Mouse (Mus musculus) ES-E14 (cell line): ENCODE results near the gene 4931406P16Rik. TPM values are rescaled to one million over a fixed set of nuclear protein-coding genes. Genes with fewer than 3 reads are reported as not detected.

Experiments used
- DNase-seq: peaks from one replicate; pipeline ENCODE4 v3.0.0-alpha.2; 2013; ENCODE audit warnings: low read depth, low spot score
- H3K27ac ChIP-seq: 2 replicates; pipeline ENCODE4 v1.5.1; 2012; ENCODE audit warnings: low read depth, mild to moderate bottlenecking, low read length, moderate library complexity, mixed read lengths; ENCODE audit not compliant: poor library complexity, insufficient read depth, severe bottlenecking
- H3K36me3 ChIP-seq: 2 replicates; pipeline ENCODE4 v1.6.1; 2012; ENCODE audit warnings: mild to moderate bottlenecking, low read length, moderate library complexity, mixed read lengths; ENCODE audit not compliant: control insufficient read depth, poor library complexity, insufficient read depth, severe bottlenecking
- H3K4me1 ChIP-seq, 2 experiments: fragments of 150-350 bp in 1 of 2; sonication (generic) in 1 of 2; 2 replicates each; pipeline ENCODE4 v1.6.1; 2012; ENCODE audit warnings: low read length in 2 of 2, mild to moderate bottlenecking in 1 of 2, mixed read lengths in 1 of 2; ENCODE audit not compliant: control insufficient read depth in 2 of 2, insufficient read depth in 2 of 2, poor library complexity in 1 of 2
- H3K4me3 ChIP-seq, 2 experiments: fragments of 150-350 bp in 1 of 2; sonication (generic) in 1 of 2; 2 replicates each; pipeline ENCODE4 v1.5.1; 2012; ENCODE audit warnings: low read length in 2 of 2, low read depth in 1 of 2, mild to moderate bottlenecking in 1 of 2, mixed read lengths in 1 of 2; ENCODE audit not compliant: insufficient read depth in 1 of 2, poor library complexity in 1 of 2, severe bottlenecking in 1 of 2
- H3K9ac ChIP-seq: 2 replicates; pipeline ENCODE4 v1.6.1; 2012; ENCODE audit warnings: low read depth, mild to moderate bottlenecking, low read length, mixed read lengths; ENCODE audit not compliant: poor library complexity, insufficient read depth, severe bottlenecking
- H3K9me3 ChIP-seq: fragments of 150-350 bp; sonication (generic); 2 replicates; pipeline ENCODE4 v1.6.1; 2012; ENCODE audit warnings: low read depth, mild to moderate bottlenecking, low read length; ENCODE audit not compliant: control insufficient read depth, insufficient read depth
- CHD2 ChIP-seq: IDR thresholded peaks from 2 replicates; pipeline ENCODE4 v1.6.1; 2014; ENCODE audit warnings: mild to moderate bottlenecking, low read depth, low read length, inconsistent platforms
- HCFC1 ChIP-seq: IDR thresholded peaks from 2 replicates; pipeline ENCODE4 v1.6.1; 2012; ENCODE audit warnings: low read length, inconsistent platforms, borderline replicate concordance; ENCODE audit not compliant: insufficient read depth
- MAFK ChIP-seq: IDR thresholded peaks from 2 replicates; pipeline ENCODE4 v1.6.1; 2014; ENCODE audit warnings: mild to moderate bottlenecking, low read depth, low read length, inconsistent platforms; ENCODE audit not compliant: insufficient read depth
- ZC3H11A ChIP-seq: IDR thresholded peaks from 2 replicates; pipeline ENCODE4 v1.6.1; 2012; ENCODE audit warnings: low read depth, mild to moderate bottlenecking, inconsistent platforms, low read length, borderline replicate concordance
- ZNF384 ChIP-seq: IDR thresholded peaks from 2 replicates; pipeline ENCODE4 v1.6.1; 2012; ENCODE audit warnings: low read depth, low read length, inconsistent platforms
- in situ Hi-C, 2 experiments: fragments of 600-800 bp; cut with MboI; formaldehyde crosslinking; loops; one replicate each; pipeline ENCODE4 v1.15.1; 2025; ENCODE audit warnings: low sequenced_read_pairs in 2 of 2, inconsistent platforms in 1 of 2; ENCODE audit not compliant: unreplicated experiment in 2 of 2
- total RNA-seq: library from RNA; depleted of rRNA; stranded (reverse); fragments of 300-350 nt; gene quantifications from 2 replicates; pipeline ENCODE4 v1.2.3, GENCODE M21; 2012; rRNA removed

4931406P16Rik gene
- total RNA-seq, 1 experiment = 33.6 TPM

DNA sequence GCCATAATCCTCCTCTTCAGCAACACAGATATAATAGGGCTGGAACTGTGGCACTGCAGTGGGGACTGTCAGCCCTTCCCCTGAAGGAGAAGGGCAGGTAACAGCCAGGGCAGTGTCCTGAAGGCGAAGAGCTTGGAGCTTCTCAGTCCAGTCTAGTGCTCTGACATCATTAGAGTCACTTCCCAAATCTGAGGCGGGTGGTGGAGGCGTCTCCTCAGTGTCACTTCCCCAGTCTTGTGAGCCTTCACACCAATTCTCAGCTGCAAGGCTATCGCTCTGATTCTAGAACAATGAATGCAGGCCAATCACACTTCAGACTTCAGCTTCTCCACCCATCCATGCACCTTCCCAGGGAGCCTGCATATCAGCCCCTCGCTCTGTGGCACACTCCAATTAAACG lies 120.5 kb downstream of the 4931406P16Rik start:
- H3K27ac ChIP-seq = no peak overlapping the region
- in situ Hi-C loops = no loop called here
- H3K4me3 ChIP-seq = no peak overlapping the region
- H3K9me3 ChIP-seq = no peaks in the 10 kb centered on the region
- no peak for DNase-seq
- H3K4me1 ChIP-seq = peaks cover 0 to 2% of the 10 kb centered on the region in 2 experiments; a peak in 1 of 4 replicates
- peaks cover 29% of the 10 kb centered on the region for H3K36me3 ChIP-seq
- no peak overlapping the region for H3K9ac ChIP-seq
- no peak for TF ChIP-seq ZC3H11A
- no peak for TF ChIP-seq CHD2
- no peak for TF ChIP-seq ZNF384
- no peak for TF ChIP-seq MAFK

DNA sequence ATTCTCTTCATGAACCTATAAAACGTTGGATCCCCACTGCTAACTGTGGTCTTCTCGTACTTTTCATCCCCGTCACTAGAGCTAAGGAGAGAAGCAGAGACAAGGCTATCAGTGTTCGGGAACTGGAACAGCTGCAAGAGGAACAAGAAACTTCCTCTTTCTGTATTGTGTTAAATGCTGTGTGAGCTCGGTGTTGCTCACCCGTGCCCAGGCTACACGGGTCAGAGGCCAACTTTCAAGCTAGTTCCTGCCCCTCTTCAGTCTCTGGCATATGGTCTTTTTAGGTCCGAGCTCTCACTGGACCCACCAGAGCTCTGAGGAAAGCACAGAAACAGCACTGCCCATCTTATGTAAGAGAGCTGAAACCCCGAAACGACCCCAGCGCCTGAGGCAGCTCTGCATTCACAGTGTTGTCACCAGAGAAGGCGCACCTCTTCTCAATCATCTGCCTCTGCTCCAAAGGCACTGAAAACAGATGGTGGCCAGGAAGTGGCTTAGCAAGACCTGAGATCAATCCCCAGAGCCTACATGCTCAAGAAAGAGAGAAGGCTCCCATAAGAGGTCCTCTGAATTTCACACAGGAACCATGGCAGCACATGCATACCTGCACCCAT lies 123.9 kb downstream of the 4931406P16Rik start:
- Histone ChIP-seq H3K4me3 (no peak overlapping the region), H3K4me1 (0 out of 4 replicates have a peak, but pooled peaks cover 0 to 2% of the 10 kb centered on the region in 2 experiments), H3K27ac (no peak overlapping the region), H3K9ac (no peak overlapping the region), H3K36me3 (peaks cover 46% of the 10 kb centered on the region), H3K9me3 (no peaks in the 10 kb centered on the region)
- TF ChIP-seq MAFK (no peak), CHD2 (no peak), HCFC1 (no peak), ZNF384 (no peak), ZC3H11A (no peak)
- in situ Hi-C loops = no loop called here
- DNase-seq = no peak

Other genes starting within 250 kb of the 4931406P16Rik start
- gene Scgb1b30, start 218.1 kb downstream of the 4931406P16Rik start, total RNA-seq = not detected in 2 replicates
- gene Wtip, start 180.3 kb downstream of the 4931406P16Rik start, total RNA-seq = 68.6 and 96.7 TPM in 2 replicates
- 298 and 351 TPM in 2 replicates for gene Uba2, start 144.0 kb downstream of the 4931406P16Rik start, total RNA-seq
- 57.7 and 69.2 TPM in 2 replicates for gene Pdcd2l, start 116.9 kb downstream of the 4931406P16Rik start, total RNA-seq
- gene Gpi1, start 83.2 kb downstream of the 4931406P16Rik start, total RNA-seq = 227 and 285 TPM in 2 replicates
- not detected in 2 replicates for gene Gm6096, start 62.5 kb downstream of the 4931406P16Rik start, total RNA-seq
- gene Lsm14a, start 79.8 kb upstream of the 4931406P16Rik start, total RNA-seq = 69.3 and 72.7 TPM in 2 replicates